In genomic region chr12:100425028-100425427, GRCm38 (mm10) we compare ENCODE assay signal across 20 mouse cellular contexts.
"Had no signal": no experiment of that assay in that cellular context is flagged by ENCODE, and none has a peak within 500 bp of the region (broad histone marks: within the 10 kb centered on the region; RNA-seq: fewer than 3 reads in every experiment).

No protein-coding gene starts in this region.

- ATAC-seq: midbrain, embryonic 15.5 days had no signal

- DNase-seq: kidney, adult 18-20 months; kidney, adult 9 months; kidney, postnatal 14 days; kidney, postnatal 4 days; layer of hippocampus, postnatal 36 days; lung, adult 18-20 months; lung, postnatal 14 days; lung, postnatal 4 days; retina, postnatal 1 day; right cerebral cortex, postnatal 4 days; thymus, adult 2 months; thymus, postnatal 14 days had no signal

- H3K27me3 ChIP-seq: liver, embryonic 15.5 days; lung, embryonic 15.5 days; midbrain, embryonic 12.5 days; midbrain, embryonic 15.5 days; neural tube, embryonic 12.5 days; neural tube, embryonic 15.5 days had no signal

- H3K4me2 ChIP-seq: liver, embryonic 11.5 days; liver, embryonic 15.5 days; lung, embryonic 15.5 days; midbrain, embryonic 12.5 days; midbrain, embryonic 15.5 days; neural tube, embryonic 12.5 days; neural tube, embryonic 15.5 days had no signal

- H3K36me3 ChIP-seq: liver, embryonic 15.5 days; lung, embryonic 15.5 days; midbrain, embryonic 12.5 days; midbrain, embryonic 15.5 days; neural tube, embryonic 12.5 days; neural tube, embryonic 15.5 days had no signal

- H3K9ac ChIP-seq: liver, embryonic 15.5 days; lung, embryonic 15.5 days; midbrain, embryonic 12.5 days; midbrain, embryonic 15.5 days; neural tube, embryonic 12.5 days; neural tube, embryonic 15.5 days had no signal

- H3K9me3 ChIP-seq: liver, embryonic 15.5 days; lung, embryonic 15.5 days; midbrain, embryonic 12.5 days; midbrain, embryonic 15.5 days; neural tube, embryonic 12.5 days; neural tube, embryonic 15.5 days had no signal

- H3K4me3 ChIP-seq: liver, embryonic 15.5 days; lung, embryonic 15.5 days; midbrain, embryonic 12.5 days; midbrain, embryonic 15.5 days; neural tube, embryonic 12.5 days; neural tube, embryonic 15.5 days had no signal

- H3K4me1 ChIP-seq: neural tube, embryonic 12.5 days had no signal

- H3K27ac ChIP-seq: liver, embryonic 15.5 days; lung, embryonic 15.5 days; midbrain, embryonic 12.5 days; midbrain, embryonic 15.5 days; neural tube, embryonic 12.5 days; neural tube, embryonic 15.5 days; stomach, postnatal 0 days had no signal
